ENCODE assay signal across 8 mouse cellular contexts in the genomic region with DNA sequence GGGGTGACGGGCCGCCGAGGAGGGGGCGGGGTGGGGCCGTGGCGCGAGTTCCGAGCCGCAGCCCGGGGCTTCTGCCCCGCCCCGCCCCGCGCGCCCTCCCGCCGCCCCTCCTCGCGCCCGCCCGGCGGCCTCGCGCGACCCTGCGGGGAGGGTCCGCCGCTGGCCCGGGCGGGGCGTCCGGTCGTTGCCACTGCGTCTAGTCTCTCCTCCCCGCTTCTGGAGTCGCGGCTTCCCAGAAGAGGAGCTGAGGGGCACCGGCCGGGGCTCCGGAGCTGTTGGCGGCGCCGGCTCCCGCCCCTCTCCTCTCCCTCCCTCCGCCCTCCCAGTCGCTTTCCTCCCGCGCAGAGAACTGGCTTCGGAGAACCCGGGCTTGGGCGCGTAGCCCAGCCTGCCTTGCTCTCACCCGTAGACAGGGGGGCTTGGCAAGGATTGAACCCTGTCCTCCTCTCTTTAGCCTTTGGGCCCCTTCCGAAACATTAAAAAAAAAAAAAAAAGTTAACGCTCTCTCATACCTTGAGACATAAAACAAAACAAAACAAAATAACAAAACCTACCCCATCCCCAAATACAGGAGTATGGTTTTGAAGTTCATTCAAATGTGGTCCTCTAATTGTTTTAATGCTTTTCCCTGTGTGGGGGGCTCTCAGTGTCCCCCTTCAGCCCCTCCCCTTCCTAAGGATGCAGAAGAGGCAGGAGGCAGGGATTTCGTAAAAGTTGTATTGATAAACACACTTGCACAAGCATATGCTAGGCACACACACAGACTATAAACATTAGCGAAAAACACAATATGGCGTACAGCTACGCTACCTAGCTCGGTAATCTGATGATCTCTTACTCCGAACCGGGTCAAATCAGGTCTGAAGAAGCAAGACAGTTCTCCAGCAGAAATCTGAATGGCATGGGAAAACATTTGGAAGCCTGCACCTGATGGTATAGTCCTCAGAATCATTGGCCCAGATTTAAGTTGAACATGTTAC. TPM values are rescaled to one million over a fixed set of nuclear protein-coding genes. Genes with fewer than 3 reads are reported as not detected.
DNase-seq lines count a peak whose midpoint lies in the region; ATAC-seq lines count a peak whose summit lies in the region.

No protein-coding gene starts in this region.

- peak overlapping the region; percentile 86 for H3K4me3 ChIP-seq in forebrain, embryonic 16.5 days (replicated peaks; ENCODE audit: low read length)
- H3K4me3 ChIP-seq in lung, embryonic 15.5 days = peak overlapping the region; percentile 72

- DNase-seq in Muller cell, postnatal 12 days (ENCODE audit: inconsistent ontology term) = peak; percentile 92
- DNase-seq in cerebellum, adult 11-12 months = peak; percentile 87
- DNase-seq in heart, postnatal 4 days = peak; percentile 83
- DNase-seq in layer of hippocampus, adult 8-10 months (ENCODE audit: low spot score in 2 of 2) = peak; percentile 43 to 48
- DNase-seq in ovary, postnatal 10 days (ENCODE audit: low spot score) = peak; percentile 54
- DNase-seq in thymus, postnatal 4 days = peak; percentile 88

- H3K4me2 ChIP-seq in forebrain, embryonic 16.5 days (ENCODE audit: low read length) = peak overlapping the region; percentile 77
- peak overlapping the region; percentile 69 for H3K4me2 ChIP-seq in lung, embryonic 15.5 days

- peak overlapping the region; percentile 87 for H3K9ac ChIP-seq in forebrain, embryonic 16.5 days (replicated peaks; ENCODE audit: low read depth, low read length)
- peak overlapping the region; percentile 65 for H3K9ac ChIP-seq in lung, embryonic 15.5 days

- peak overlapping the region; percentile 97 for H3K27ac ChIP-seq in forebrain, embryonic 16.5 days (ENCODE audit: low read length)
- peak overlapping the region; percentile 99 for H3K27ac ChIP-seq in lung, embryonic 15.5 days

- H3K36me3 ChIP-seq in forebrain, embryonic 16.5 days (ENCODE audit: control insufficient read depth, insufficient read depth) = no peaks in the 10 kb centered on the region
- H3K36me3 ChIP-seq in lung, embryonic 15.5 days = no peaks in the 10 kb centered on the region

- peaks cover 9% of the 10 kb centered on the region for H3K4me1 ChIP-seq in forebrain, embryonic 16.5 days (replicated peaks; ENCODE audit: control insufficient read depth, insufficient read depth, low read length)
- no peaks in the 10 kb centered on the region for H3K4me1 ChIP-seq in lung, embryonic 15.5 days

- H3K27me3 ChIP-seq in forebrain, embryonic 16.5 days (replicated peaks; ENCODE audit: control insufficient read depth, insufficient read depth, low read length) = no peaks in the 10 kb centered on the region
- H3K27me3 ChIP-seq in lung, embryonic 15.5 days = no peaks in the 10 kb centered on the region

- H3K9me3 ChIP-seq in forebrain, embryonic 16.5 days (ENCODE audit: control insufficient read depth, low read length) = no peaks in the 10 kb centered on the region
- no peaks in the 10 kb centered on the region for H3K9me3 ChIP-seq in lung, embryonic 15.5 days

- WGBS in forebrain, embryonic 16.5 days = under 1% methylated on average over 32 of the region's 62 CpGs
- under 1% methylated on average over 28 of the region's 62 CpGs for WGBS in lung, embryonic 15.5 days

- peak; percentile 23 for ATAC-seq in forebrain, embryonic 16.5 days
- peak; percentile 64 for ATAC-seq in lung, embryonic 15.5 days (ENCODE audit: borderline replicate concordance, extremely low read depth, low FRiP score, low TSS enrichment)

RNA-seq across cellular contexts. Expression of a gene that starts 0.6 kb away (rescaled TPM):
- 126 and 138 TPM in 2 replicates for polyA plus RNA-seq in forebrain, embryonic 16.5 days (2015; fragmentation: Nextera tagmentation; extraction: Ambion mirVana)
- total RNA-seq in heart, postnatal 4 days (2021) = 100 to 1,000 TPM; 102 to 105 TPM
- 100 to 1,000 TPM; 253 to 310 (median 284) TPM for total RNA-seq in layer of hippocampus, adult 8-10 months (2022)
- polyA plus RNA-seq in lung, embryonic 15.5 days (2015; fragmentation: Nextera tagmentation; extraction: Ambion mirVana) = 17.9 and 22.1 TPM in 2 replicates

Comparison
In these comparisons a context has a peak if more than half of its experiments do, and no peak if none do; other contexts are left out.
1. Peak in every context shown above with its lines: DNase-seq, ATAC-seq, H3K4me3 ChIP-seq and H3K27ac ChIP-seq.